Mouse (Mus musculus): ENCODE measurements around the gene Trim14. TPM values are rescaled to one million over a fixed set of nuclear protein-coding genes. Genes with fewer than 3 reads are reported as not detected.
A peak's percentile ranks its signal among the peaks of the same experiment; 100 is the strongest.

Trim14 gene
- polyA plus RNA-seq, 1 experiment from 2014 or later, result 8.9 TPM

DNA sequence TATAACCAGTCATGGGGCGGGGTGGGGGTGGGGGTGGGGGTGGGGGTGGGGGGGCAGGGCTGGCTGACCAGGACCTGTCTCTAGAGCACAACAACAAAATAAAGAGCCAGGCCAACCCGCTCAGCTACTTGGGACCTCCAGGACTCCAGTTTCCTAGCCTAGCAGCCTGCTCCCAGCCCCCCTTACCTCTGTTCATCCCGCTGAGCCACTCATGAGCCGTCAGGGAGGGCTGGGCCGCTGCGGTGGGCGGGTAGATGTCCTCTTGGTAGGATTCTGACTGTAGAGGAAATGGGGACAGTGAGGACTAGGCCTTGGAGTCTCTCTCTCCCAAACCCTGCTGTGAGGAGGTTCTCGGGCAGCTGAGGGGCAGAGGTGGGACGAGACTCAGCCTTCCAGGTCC, 5.8 kb upstream of the Trim14 start:
- Histone ChIP-seq H3K9me3 (replicated peaks) (no peaks in the 10 kb centered on the region), H3K27me3 (replicated peaks) (peaks cover 25% of the 10 kb centered on the region), H3K4me1 (peaks cover 12% of the 10 kb centered on the region), H3K9ac (no peak overlapping the region), H3K27ac (no peak overlapping the region), H3K4me2 (no peak overlapping the region), H3K4me3 (no peak overlapping the region), H3K36me3 (no peaks in the 10 kb centered on the region)
- no peak for ATAC-seq
- 41% methylated on average over 9 of the region's 9 CpGs for WGBS (ENCODE audit: insufficient replicate concordance)

DNA sequence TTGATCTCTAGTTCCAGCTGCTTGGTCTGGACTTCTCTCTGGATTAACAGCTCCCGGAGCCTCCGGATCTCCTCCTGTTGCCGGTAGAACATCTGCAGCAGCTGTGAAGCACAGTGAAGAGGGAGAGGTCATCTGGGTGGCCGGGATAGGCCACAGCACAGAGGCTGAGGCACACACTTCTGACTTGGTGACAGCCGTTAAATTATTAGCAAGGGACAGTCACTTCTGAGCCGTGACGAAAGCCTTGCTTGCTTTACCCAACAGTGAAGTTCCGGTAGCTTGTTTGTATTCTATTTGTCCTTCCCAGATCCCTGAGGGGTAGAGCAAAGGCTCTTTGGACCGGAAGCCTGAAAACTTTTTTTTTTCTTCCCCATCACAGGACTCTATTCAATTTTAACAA, 3.2 kb upstream of the Trim14 start:
- Histone ChIP-seq H3K9ac (no peak overlapping the region), H3K4me2 (no peak overlapping the region), H3K4me3 (no peak overlapping the region), H3K4me1 (peaks cover 38% of the 10 kb centered on the region), H3K9me3 (replicated peaks) (no peaks in the 10 kb centered on the region), H3K27me3 (replicated peaks) (peaks cover 50% of the 10 kb centered on the region), H3K36me3 (no peaks in the 10 kb centered on the region), H3K27ac (0 out of 2 replicates have a peak overlapping the region, but pooled peaks have one; percentile 46)
- WGBS (ENCODE audit: insufficient replicate concordance), result 76% methylated on average over 9 of the region's 9 CpGs
- no peak for ATAC-seq

DNA sequence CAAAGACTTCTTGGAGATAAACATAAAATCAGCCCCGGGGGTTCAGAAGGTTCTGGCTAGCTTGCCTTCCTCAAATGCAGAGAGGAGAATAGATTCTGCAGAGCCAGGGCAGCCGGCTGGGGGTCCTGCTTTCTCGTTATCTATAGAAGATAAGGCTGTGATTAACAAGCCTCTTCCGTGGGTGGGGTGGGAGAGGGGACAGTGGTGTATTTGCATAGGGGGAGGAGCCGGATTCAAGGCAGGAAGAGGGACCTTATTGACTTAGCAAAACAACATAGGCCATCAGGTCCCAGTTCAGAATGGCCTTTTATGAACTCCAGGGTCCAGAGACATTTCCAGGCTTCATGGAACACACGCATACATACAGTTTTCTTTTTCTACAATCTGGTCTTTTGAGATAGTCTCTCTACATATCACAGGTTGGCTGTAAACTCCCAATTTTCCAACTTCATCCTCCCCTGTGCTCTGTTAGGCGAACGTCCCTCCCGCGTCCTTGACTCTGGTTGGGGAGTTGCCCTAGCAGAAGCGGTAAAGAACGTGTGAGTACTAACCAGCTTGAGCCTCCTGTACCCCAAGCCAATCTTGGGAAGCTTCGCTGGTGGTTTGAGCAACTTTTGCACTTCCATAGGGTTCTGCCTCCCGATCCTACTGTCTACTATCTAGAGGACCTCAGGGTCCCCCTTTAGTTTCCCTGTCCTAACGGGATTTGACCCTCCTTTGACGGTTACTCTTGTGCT, 679 bp downstream of the Trim14 start:
- Histone ChIP-seq H3K27ac (peak overlapping the region; percentile 79), H3K4me2 (peak overlapping the region; percentile 92), H3K9ac (peak overlapping the region; percentile 72), H3K4me3 (peak overlapping the region; percentile 68), H3K9me3 (replicated peaks) (no peaks in the 10 kb centered on the region), H3K4me1 (peaks cover 35% of the 10 kb centered on the region), H3K36me3 (0 out of 2 replicates have a peak, but pooled peaks cover 2% of the 10 kb centered on the region), H3K27me3 (replicated peaks) (peaks cover 73% of the 10 kb centered on the region)
- 0 out of 2 replicates have a peak, but pooled peaks have one; percentile 40 for ATAC-seq
- 2% methylated on average over 16 of the region's 16 CpGs for WGBS (ENCODE audit: insufficient replicate concordance)

DNA sequence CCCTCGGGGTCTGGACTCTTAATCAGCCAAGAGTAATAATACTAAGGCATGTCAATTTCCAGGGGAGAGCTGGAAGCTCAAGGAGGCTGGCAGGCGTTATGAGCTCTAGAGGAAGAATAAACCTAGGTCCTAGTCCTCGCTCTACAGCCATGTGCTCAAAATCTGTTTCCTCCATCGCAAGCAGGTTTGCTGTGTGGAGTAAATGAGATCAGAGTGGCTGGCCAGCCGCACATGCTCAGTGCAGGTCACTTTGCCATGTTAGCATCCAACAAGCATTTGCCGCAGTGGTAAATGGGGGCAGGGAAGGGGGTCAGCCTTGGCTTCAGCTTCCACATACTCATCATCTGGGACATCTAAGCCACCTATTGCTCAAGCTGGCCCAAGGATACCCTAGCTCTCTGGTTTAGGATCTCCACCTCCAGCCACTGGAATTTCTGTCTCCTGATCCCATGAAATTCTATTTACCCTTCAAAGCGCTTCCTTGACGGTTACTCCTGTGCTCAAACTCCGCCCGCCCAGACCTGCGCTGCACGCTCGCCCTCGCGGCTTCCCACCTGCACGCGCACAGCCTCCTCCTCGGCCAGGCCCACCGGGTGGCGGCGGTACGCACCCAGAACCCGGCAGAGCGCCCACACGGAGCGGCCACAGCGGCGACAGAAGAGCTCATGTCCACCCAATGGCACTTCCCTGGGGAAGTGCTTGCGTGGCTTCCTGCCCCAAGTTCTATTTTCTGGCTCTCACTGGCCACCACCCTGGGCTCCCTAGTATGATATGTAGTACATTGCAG, 1.8 kb downstream of the Trim14 start:
- no peak for ATAC-seq

DNA sequence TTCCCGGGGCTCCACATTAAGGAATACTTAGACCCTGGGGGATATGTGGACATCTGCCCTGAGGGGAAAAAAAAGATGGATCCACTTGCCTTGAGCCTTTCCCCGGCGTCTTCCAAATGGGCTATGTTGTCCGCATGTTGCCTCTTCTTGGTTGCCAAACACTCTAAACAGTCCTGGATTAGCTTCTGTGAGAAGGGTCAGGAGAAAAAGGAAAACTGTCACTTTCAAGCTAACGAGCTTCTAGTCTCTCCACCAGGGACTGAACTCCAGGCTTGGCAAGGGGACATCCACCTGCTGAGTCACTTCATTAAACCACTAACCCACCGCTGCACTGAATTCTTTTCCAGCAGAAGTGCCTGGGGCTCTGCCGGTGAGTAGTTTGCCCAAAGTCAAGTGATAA, 3.0 kb downstream of the Trim14 start:
- no peak overlapping the region for H3K4me2 ChIP-seq

More for the DNA sequence above, 1.8 kb downstream of the Trim14 start:
- 0 out of 2 replicates have a peak, but pooled peaks cover 2% of the 10 kb centered on the region for H3K36me3 ChIP-seq
- peak overlapping the region; percentile 27 for H3K27ac ChIP-seq
- peak overlapping the region; percentile 68 for H3K4me3 ChIP-seq
- H3K4me1 ChIP-seq, result peaks cover 37% of the 10 kb centered on the region
- H3K27me3 ChIP-seq (replicated peaks), result peaks cover 72% of the 10 kb centered on the region
- H3K9ac ChIP-seq, result peak overlapping the region; percentile 31; the same call in 1 of the 2 replicates
- WGBS (ENCODE audit: insufficient replicate concordance), result 12% methylated on average over 29 of the region's 29 CpGs
- peak overlapping the region; percentile 92 for H3K4me2 ChIP-seq
- H3K9me3 ChIP-seq (replicated peaks), result no peaks in the 10 kb centered on the region

DNA sequence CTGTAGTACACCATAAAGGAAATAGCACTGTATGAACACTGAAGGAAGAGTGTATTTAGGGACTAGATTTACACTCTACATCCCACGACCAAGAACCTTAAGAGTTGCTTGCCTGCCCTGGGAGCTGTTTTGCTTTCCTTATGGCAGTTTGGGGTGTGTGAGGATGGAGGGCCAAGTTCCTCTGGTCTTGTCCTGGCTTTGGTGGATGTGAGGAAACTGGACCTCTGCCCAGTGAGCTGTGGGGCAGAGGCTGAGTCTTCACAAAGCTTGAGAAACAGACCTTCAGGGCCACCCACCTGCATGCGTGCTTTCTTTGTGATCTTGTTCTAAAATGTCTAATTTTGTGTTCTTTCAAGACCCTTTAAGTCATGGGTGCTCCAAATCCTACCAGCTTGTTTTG, 3.4 kb downstream of the Trim14 start:
- ATAC-seq, result no peak
- Histone ChIP-seq H3K4me2 (no peak overlapping the region), H3K36me3 (0 out of 2 replicates have a peak, but pooled peaks cover 2% of the 10 kb centered on the region), H3K9me3 (replicated peaks) (no peaks in the 10 kb centered on the region), H3K27ac (no peak overlapping the region), H3K4me1 (peaks cover 53% of the 10 kb centered on the region), H3K4me3 (no peak overlapping the region), H3K9ac (no peak overlapping the region), H3K27me3 (replicated peaks) (peaks cover 56% of the 10 kb centered on the region)
- whole genome bisulfite sequencing (ENCODE audit: insufficient replicate concordance), result 71% methylated on average over 2 of the region's 2 CpGs

More for the DNA sequence above, 3.0 kb downstream of the Trim14 start:
- no peak overlapping the region for H3K4me3 ChIP-seq
- ATAC-seq, result no peak
- H3K27me3 ChIP-seq (replicated peaks), result peaks cover 60% of the 10 kb centered on the region
- WGBS (ENCODE audit: insufficient replicate concordance), result 59% methylated on average over 7 of the region's 7 CpGs
- H3K4me1 ChIP-seq, result peaks cover 48% of the 10 kb centered on the region
- H3K36me3 ChIP-seq, result 0 out of 2 replicates have a peak, but pooled peaks cover 2% of the 10 kb centered on the region
- no peak overlapping the region for H3K9ac ChIP-seq
- no peaks in the 10 kb centered on the region for H3K9me3 ChIP-seq (replicated peaks)
- no peak overlapping the region for H3K27ac ChIP-seq

DNA sequence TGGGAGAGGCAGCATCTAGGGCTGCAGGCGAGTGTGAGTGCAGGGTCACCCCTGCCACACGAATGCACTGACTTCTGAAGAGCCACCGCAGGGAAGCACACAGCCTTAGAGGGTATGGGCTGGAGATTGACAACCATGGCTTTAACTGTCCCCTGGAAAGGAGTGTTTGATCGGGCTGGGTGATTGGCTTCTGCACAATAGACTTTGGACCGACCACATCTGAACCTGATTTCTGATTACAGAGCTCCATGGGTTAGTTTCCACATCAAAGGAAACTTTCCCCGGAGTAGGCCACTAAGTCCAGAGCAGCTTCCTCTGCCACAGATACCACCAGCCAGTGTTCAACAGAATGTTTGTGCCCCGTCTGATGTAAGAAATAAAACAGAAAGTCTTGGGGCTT, 6.2 kb downstream of the Trim14 start:
- Histone ChIP-seq H3K9ac (no peak overlapping the region), H3K27me3 (replicated peaks) (peaks cover 28% of the 10 kb centered on the region), H3K36me3 (0 out of 2 replicates have a peak, but pooled peaks cover 2% of the 10 kb centered on the region), H3K4me1 (peaks cover 57% of the 10 kb centered on the region), H3K27ac (peak overlapping the region; percentile 64), H3K4me2 (no peak overlapping the region; the same call in 1 of the 2 replicates), H3K9me3 (replicated peaks) (no peaks in the 10 kb centered on the region), H3K4me3 (no peak overlapping the region)
- ATAC-seq, result peak; percentile 13; the same call in 1 of the 2 replicates
- WGBS (ENCODE audit: insufficient replicate concordance), result 57% methylated on average over 7 of the region's 7 CpGs

DNA sequence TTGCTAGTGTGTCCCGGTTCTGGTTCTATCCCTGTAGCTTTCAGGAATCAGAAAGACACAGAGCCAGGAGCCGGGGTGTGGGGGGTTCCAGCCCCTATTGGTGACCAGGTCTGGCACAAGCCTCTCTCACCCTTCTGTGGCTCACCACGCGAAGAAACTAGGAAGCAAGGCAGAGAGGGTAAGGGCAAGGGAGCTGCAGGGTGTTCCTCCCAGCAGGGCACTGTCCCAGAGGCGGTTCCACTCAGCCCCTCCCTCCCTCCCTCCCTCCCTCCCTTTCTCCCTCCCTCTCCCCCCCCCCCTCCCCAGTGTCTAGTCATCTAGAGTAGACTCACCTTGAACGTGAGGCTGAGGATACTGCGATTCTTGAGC, 8.4 kb downstream of the Trim14 start:
- Histone ChIP-seq H3K36me3 (peaks cover 19% of the 10 kb centered on the region), H3K4me3 (peak overlapping the region; percentile 47), H3K4me2 (peak overlapping the region; percentile 91), H3K27ac (peak overlapping the region; percentile 90), H3K27me3 (replicated peaks) (peaks cover 6% of the 10 kb centered on the region), H3K9me3 (replicated peaks) (no peaks in the 10 kb centered on the region), H3K4me1 (peaks cover 47% of the 10 kb centered on the region), H3K9ac (peak overlapping the region; percentile 66)
- WGBS (ENCODE audit: insufficient replicate concordance), result 3% methylated on average over 7 of the region's 7 CpGs
- peak; percentile 85 for ATAC-seq

DNA sequence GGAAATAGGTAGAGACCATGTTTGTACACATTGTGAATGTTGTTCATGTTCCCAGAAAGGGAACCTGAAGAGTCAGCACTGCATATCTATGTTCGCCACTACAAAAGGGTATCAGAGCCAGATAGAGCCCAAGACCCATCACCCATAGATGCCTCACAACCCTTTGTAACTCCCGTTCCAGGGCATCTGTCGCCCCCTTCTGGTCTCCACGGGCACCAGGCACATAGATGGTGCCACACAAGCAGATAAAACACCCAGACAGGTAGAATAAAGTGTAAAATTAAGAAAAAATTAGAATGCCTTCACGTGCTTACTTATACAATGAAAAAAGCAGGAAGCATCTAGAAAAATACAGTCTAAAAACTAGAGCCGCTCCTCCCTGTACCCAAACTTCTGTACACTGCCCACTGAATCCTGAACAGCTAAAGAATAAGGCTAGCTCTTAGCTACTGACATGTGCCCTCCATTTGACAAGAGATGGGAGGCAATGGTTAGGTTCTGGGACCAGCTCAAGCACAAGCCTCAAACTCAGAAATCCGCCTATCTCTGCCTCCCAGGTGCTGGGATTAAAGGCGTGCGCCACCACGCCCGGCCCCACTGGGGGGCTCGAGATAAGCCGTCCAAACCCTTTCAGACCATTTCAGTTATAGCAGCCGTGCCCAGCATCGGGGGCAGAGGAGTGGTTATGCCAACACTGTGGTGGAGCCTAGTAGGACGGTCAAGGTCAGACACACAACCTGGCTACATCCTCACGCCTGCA, 9.0 kb downstream of the Trim14 start:
- H3K9ac ChIP-seq, result peak overlapping the region; percentile 66
- WGBS (ENCODE audit: insufficient replicate concordance), result 14% methylated on average over 17 of the region's 17 CpGs
- ATAC-seq, result peak; percentile 92

DNA sequence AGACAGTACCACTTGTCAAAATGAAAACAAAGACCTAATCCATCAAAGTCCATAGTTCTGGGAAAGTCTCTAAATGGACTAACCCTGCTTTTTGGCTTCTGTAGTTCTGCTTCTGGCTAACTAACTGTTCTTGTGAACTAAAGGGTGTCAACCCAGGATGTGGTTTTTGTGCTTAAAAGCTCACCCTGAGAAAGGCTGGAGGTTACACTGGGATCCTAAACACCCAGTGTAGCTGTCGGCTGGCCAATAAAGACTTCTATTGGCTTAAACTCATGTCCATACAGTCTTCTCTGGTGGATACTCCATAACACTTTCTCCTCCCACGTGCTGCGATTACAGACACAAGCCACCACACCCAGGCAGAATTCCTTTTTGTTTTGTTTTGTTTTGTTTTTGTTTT, 9.7 kb downstream of the Trim14 start:
- H3K4me2 ChIP-seq, result peak overlapping the region; percentile 91; the same call in 1 of the 2 replicates
- ATAC-seq, result no peak
- WGBS (ENCODE audit: insufficient replicate concordance), result 59% methylated on average over 3 of the region's 3 CpGs
- H3K9ac ChIP-seq, result no peak overlapping the region
- peaks cover 30% of the 10 kb centered on the region for H3K36me3 ChIP-seq
- H3K4me3 ChIP-seq, result no peak overlapping the region
- H3K27me3 ChIP-seq (replicated peaks), result no peaks in the 10 kb centered on the region
- peaks cover 47% of the 10 kb centered on the region for H3K4me1 ChIP-seq
- H3K9me3 ChIP-seq (replicated peaks), result no peaks in the 10 kb centered on the region
- H3K27ac ChIP-seq, result 0 out of 2 replicates have a peak overlapping the region, but pooled peaks have one; percentile 90

More for the DNA sequence above, 9.0 kb downstream of the Trim14 start:
- Histone ChIP-seq H3K27ac (peak overlapping the region; percentile 90), H3K4me3 (peak overlapping the region; percentile 47), H3K9me3 (replicated peaks) (no peaks in the 10 kb centered on the region), H3K27me3 (replicated peaks) (0 out of 2 replicates have a peak, but pooled peaks cover 2% of the 10 kb centered on the region), H3K4me2 (peak overlapping the region; percentile 91), H3K4me1 (peaks cover 47% of the 10 kb centered on the region), H3K36me3 (peaks cover 23% of the 10 kb centered on the region)

DNA sequence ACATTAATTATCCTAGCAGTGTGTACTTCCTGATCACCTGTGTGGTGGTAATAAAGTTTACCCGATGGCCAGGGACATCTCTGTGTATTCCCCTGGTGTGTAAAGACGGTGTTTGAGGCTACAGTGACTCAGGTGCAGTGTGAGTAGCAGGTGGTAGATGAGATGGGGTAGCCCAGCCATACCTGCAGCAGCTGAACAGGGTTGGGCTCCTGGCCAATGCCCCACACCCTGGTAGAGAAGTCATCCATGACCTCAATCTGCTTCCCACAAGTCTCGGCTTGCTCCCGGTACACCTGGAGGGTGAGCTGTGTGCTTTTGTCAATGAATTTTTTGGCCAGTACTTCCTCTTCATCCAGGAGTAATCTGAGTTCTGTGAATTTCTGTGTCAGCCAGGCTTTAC, 12.6 kb downstream of the Trim14 start:
- H3K27ac ChIP-seq, result no peak overlapping the region
- no peak overlapping the region for H3K4me3 ChIP-seq
- no peaks in the 10 kb centered on the region for H3K27me3 ChIP-seq (replicated peaks)
- 84% methylated on average over 4 of the region's 4 CpGs for WGBS (ENCODE audit: insufficient replicate concordance)
- no peaks in the 10 kb centered on the region for H3K9me3 ChIP-seq (replicated peaks)
- H3K4me1 ChIP-seq, result peaks cover 31% of the 10 kb centered on the region
- no peak for ATAC-seq
- H3K9ac ChIP-seq, result no peak overlapping the region
- H3K4me2 ChIP-seq, result no peak overlapping the region
- peaks cover 48% of the 10 kb centered on the region for H3K36me3 ChIP-seq
